Mouse (Mus musculus): Measurements from ENCODE around the gene Tnni3k. TPM values are rescaled to one million over a fixed set of nuclear protein-coding genes. Genes with fewer than 3 reads are reported as not detected.

Gene Tnni3k
- 0.05 TPM in 1 of 2 replicates, not detected in the other for polyA plus RNA-seq (2012; rRNA removed)

- Histone ChIP-seq H3K27me3 (replicated peaks; ENCODE audit: control insufficient read depth, insufficient read depth, low read length) (no peaks in the 10 kb centered on the region), H3K27ac (ENCODE audit: insufficient read depth, low read depth, low read length) (no peak within 1 kb of the TSS), H3K4me3 (ENCODE audit: insufficient read depth, low read depth, low read length) (no peak within 1 kb of the TSS), H3K36me3 (ENCODE audit: control insufficient read depth, insufficient read depth, low read length) (no peaks in the 10 kb centered on the region), H3K4me1 (ENCODE audit: control insufficient read depth, insufficient read depth, low read length) (no peaks in the 10 kb centered on the region)
- no peak for DNase-seq
- 57% methylated on average over 6 of the region's 6 CpGs for WGBS
- TF ChIP-seq POLR2A (IDR thresholded peaks at IDR 0.05; ENCODE audit: low read depth, low read length): no peak
- no peak for TF ChIP-seq CTCF (conservative IDR thresholded peaks at IDR 0.05; ENCODE audit: insufficient read depth, insufficient read length, low read depth, low read length)
Observed at GRCm38 (mm10) chr3:155055231-155055916, at the start of gene Tnni3k. Tnni3k (minus strand) TSS chr3:155055407.

GRCm38 (mm10) chr3:155099266-155099665, 44.1 kb upstream of the Tnni3k start:
- Histone ChIP-seq H3K4me1 (ENCODE audit: control insufficient read depth, insufficient read depth, low read length) (peaks cover 3% of the 10 kb centered on the region; the same call in 1 of the 2 replicates), H3K27me3 (replicated peaks; ENCODE audit: control insufficient read depth, insufficient read depth, low read length) (no peaks in the 10 kb centered on the region), H3K4me3 (ENCODE audit: insufficient read depth, low read depth, low read length) (no peak overlapping the region), H3K36me3 (ENCODE audit: control insufficient read depth, insufficient read depth, low read length) (no peaks in the 10 kb centered on the region), H3K27ac (ENCODE audit: insufficient read depth, low read depth, low read length) (peak overlapping the region; percentile 59)
- 77% methylated on average over 1 of the region's 1 CpGs for WGBS
- DNase-seq: peak; percentile 51
- no peak for TF ChIP-seq POLR2A (IDR thresholded peaks at IDR 0.05; ENCODE audit: low read depth, low read length)
- no peak for TF ChIP-seq CTCF (conservative IDR thresholded peaks at IDR 0.05; ENCODE audit: insufficient read depth, insufficient read length, low read depth, low read length)

GRCm38 (mm10) chr3:155093116-155093956, 38.1 kb upstream of the Tnni3k start, which contains the start of the genes Fpgt and Lrriq3:
Fpgt (minus strand) TSS chr3:155093403.
Lrriq3 (plus strand) TSS chr3:155093434.
- Histone ChIP-seq H3K27me3 (replicated peaks; ENCODE audit: control insufficient read depth, insufficient read depth, low read length) (no peaks in the 10 kb centered on the region), H3K4me1 (ENCODE audit: control insufficient read depth, insufficient read depth, low read length) (no peaks in the 10 kb centered on the region; the same call in 1 of the 2 replicates), H3K4me3 (ENCODE audit: insufficient read depth, low read depth, low read length) (peak within 1 kb of the TSS; percentile 96), H3K36me3 (ENCODE audit: control insufficient read depth, insufficient read depth, low read length) (no peaks in the 10 kb centered on the region; the same call in 1 of the 2 replicates), H3K27ac (ENCODE audit: insufficient read depth, low read depth, low read length) (peak within 1 kb of the TSS; percentile 74)
- peak; percentile 95 for DNase-seq
- TF ChIP-seq CTCF (conservative IDR thresholded peaks at IDR 0.05; ENCODE audit: insufficient read depth, insufficient read length, low read depth, low read length): no peak
- TF ChIP-seq POLR2A (IDR thresholded peaks at IDR 0.05; ENCODE audit: low read depth, low read length): peak; percentile 52
- WGBS: 1% methylated on average over 47 of the region's 47 CpGs

GRCm38 (mm10) chr3:155092081-155092480, 36.9 kb upstream of the Tnni3k start:
- no peaks in the 10 kb centered on the region; the same call in 1 of the 2 replicates for H3K4me1 ChIP-seq (ENCODE audit: control insufficient read depth, insufficient read depth, low read length)
- H3K36me3 ChIP-seq (ENCODE audit: control insufficient read depth, insufficient read depth, low read length): peaks cover 1% of the 10 kb centered on the region; the same call in 1 of the 2 replicates
- 95% methylated on average over 6 of the region's 6 CpGs for WGBS
- no peak overlapping the region for H3K4me3 ChIP-seq (ENCODE audit: insufficient read depth, low read depth, low read length)
- no peaks in the 10 kb centered on the region for H3K27me3 ChIP-seq (replicated peaks; ENCODE audit: control insufficient read depth, insufficient read depth, low read length)
- TF ChIP-seq POLR2A (IDR thresholded peaks at IDR 0.05; ENCODE audit: low read depth, low read length): no peak
- no peak for TF ChIP-seq CTCF (conservative IDR thresholded peaks at IDR 0.05; ENCODE audit: insufficient read depth, insufficient read length, low read depth, low read length)
- DNase-seq: no peak
- H3K27ac ChIP-seq (ENCODE audit: insufficient read depth, low read depth, low read length): no peak overlapping the region

GRCm38 (mm10) chr3:155077908-155078307, 22.7 kb upstream of the Tnni3k start:
- DNase-seq: no peak
- 82% methylated on average over 4 of the region's 4 CpGs for WGBS

GRCm38 (mm10) chr3:155059449-155059822, 4.2 kb upstream of the Tnni3k start:
- H3K27ac ChIP-seq (ENCODE audit: insufficient read depth, low read depth, low read length): no peak overlapping the region
- TF ChIP-seq POLR2A (IDR thresholded peaks at IDR 0.05; ENCODE audit: low read depth, low read length) (no peak), CTCF (conservative IDR thresholded peaks at IDR 0.05; ENCODE audit: insufficient read depth, insufficient read length, low read depth, low read length) (no peak)
- H3K4me1 ChIP-seq (ENCODE audit: control insufficient read depth, insufficient read depth, low read length): no peaks in the 10 kb centered on the region
- no peak for DNase-seq
- H3K4me3 ChIP-seq (ENCODE audit: insufficient read depth, low read depth, low read length): no peak overlapping the region
- H3K36me3 ChIP-seq (ENCODE audit: control insufficient read depth, insufficient read depth, low read length): no peaks in the 10 kb centered on the region
- H3K27me3 ChIP-seq (replicated peaks; ENCODE audit: control insufficient read depth, insufficient read depth, low read length): no peaks in the 10 kb centered on the region

More at GRCm38 (mm10) chr3:155077908-155078307, 22.7 kb upstream of the Tnni3k start:
- H3K27me3 ChIP-seq (replicated peaks; ENCODE audit: control insufficient read depth, insufficient read depth, low read length): no peaks in the 10 kb centered on the region
- no peak overlapping the region for H3K27ac ChIP-seq (ENCODE audit: insufficient read depth, low read depth, low read length)
- H3K36me3 ChIP-seq (ENCODE audit: control insufficient read depth, insufficient read depth, low read length): no peaks in the 10 kb centered on the region
- TF ChIP-seq CTCF (conservative IDR thresholded peaks at IDR 0.05; ENCODE audit: insufficient read depth, insufficient read length, low read depth, low read length): no peak
- TF ChIP-seq POLR2A (IDR thresholded peaks at IDR 0.05; ENCODE audit: low read depth, low read length): no peak
- no peaks in the 10 kb centered on the region for H3K4me1 ChIP-seq (ENCODE audit: control insufficient read depth, insufficient read depth, low read length)
- H3K4me3 ChIP-seq (ENCODE audit: insufficient read depth, low read depth, low read length): no peak overlapping the region
